Mouse (Mus musculus): Measurements from ENCODE around the gene Zswim9. TPM values are rescaled to one million over a fixed set of nuclear protein-coding genes. Genes with fewer than 3 reads are reported as not detected.
A peak's percentile ranks its signal among the peaks of the same experiment; 100 is the strongest.

The Zswim9 gene
- 10.0 and 11.4 TPM in 2 replicates for polyA plus RNA-seq (2016; fragmentation: Nextera tagmentation; extraction: Ambion mirVana)

- under 1% methylated on average over 39 of the region's 39 CpGs for WGBS
- no peaks in the 10 kb centered on the region for H3K27me3 ChIP-seq (ENCODE audit: low read depth, poor library complexity, severe bottlenecking)
- H3K4me3 ChIP-seq, result peak within 1 kb of the TSS; percentile 76
- peaks cover 3% of the 10 kb centered on the region; the same call in 1 of the 2 replicates for H3K4me1 ChIP-seq
- H3K27ac ChIP-seq, result peak within 1 kb of the TSS; percentile 96
- peak; percentile 94 for DNase-seq (ENCODE audit: low spot score)
- peaks cover 75% of the 10 kb centered on the region for H3K36me3 ChIP-seq
- H3K9me3 ChIP-seq (replicated peaks), result no peaks in the 10 kb centered on the region
Observed at GRCm38 (mm10) chr7:13278308-13278891, at the start of gene Zswim9. Gene Zswim9, minus strand, starts transcription at chr7:13278721.

DNA sequence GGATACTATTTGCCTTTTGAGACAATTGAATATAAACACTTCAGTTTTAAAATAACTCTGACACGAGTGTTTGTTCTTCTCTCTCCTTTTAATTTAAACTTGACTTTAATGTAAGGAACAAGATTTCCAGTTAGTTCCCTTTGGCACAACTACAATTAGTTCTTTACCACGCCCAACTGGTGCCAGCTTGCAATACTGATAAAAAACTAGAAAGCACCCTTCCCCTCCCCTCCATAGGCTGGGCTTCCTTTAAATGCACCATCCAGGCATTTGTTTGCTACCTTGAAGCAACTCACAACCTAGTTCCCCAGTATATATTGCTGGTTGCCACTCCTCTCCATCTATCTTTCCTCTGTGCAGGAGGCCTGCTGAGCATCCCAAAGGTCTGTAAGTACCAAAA, 45.8 kb upstream of the Zswim9 start, which contains the start of gene Pla2g4c:
Gene Pla2g4c, plus strand, starts transcription at position 340 of the 400 bp plus-strand sequence.
- Histone ChIP-seq H3K4me3 (no peak within 1 kb of the TSS), H3K9me3 (replicated peaks) (no peaks in the 10 kb centered on the region), H3K27ac (no peak within 1 kb of the TSS), H3K4me1 (no peaks in the 10 kb centered on the region), H3K27me3 (ENCODE audit: low read depth, poor library complexity, severe bottlenecking) (no peaks in the 10 kb centered on the region), H3K36me3 (peaks cover 6% of the 10 kb centered on the region)
- 90% methylated on average over 2 of the region's 2 CpGs for WGBS
- DNase-seq (ENCODE audit: low spot score), result no peak

GRCm38 (mm10) chr7:13321424-13321823, 42.9 kb upstream of the Zswim9 start:
- 93% methylated on average over 3 of the region's 3 CpGs for WGBS
- no peaks in the 10 kb centered on the region for H3K27me3 ChIP-seq (ENCODE audit: low read depth, poor library complexity, severe bottlenecking)
- H3K9me3 ChIP-seq (replicated peaks), result no peaks in the 10 kb centered on the region
- H3K4me3 ChIP-seq, result no peak overlapping the region
- peaks cover 4% of the 10 kb centered on the region; the same call in 1 of the 2 replicates for H3K36me3 ChIP-seq
- H3K27ac ChIP-seq, result no peak overlapping the region
- H3K4me1 ChIP-seq, result no peaks in the 10 kb centered on the region
- no peak for DNase-seq (ENCODE audit: low spot score)

DNA sequence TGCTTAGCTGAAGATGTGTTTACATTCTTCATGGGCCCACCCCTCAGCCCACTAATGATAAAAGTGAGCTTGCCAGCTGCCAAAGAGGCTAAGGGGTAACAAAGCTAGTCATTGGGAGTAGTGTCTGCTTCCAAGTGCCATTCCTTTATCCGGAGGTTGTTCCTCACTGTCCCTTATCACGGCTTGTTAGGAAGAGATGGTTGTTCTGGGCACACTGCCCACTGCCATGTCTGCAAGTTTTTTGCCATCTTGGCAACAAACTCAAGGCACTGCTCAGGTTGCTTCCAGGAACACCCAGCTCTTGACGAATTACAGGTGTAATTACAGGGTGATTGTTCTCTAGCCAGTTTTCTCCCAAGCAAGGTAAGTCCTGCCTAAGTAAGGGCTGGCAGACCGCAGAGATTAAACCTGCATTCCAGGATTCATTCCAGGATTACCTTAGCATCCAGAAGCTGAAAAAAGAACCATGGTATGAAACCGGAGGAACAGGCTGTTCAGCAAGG, 35.6 kb upstream of the Zswim9 start:
- WGBS, result 86% methylated on average over 5 of the region's 5 CpGs
- H3K27me3 ChIP-seq (ENCODE audit: low read depth, poor library complexity, severe bottlenecking), result no peaks in the 10 kb centered on the region
- H3K4me3 ChIP-seq, result no peak overlapping the region
- no peak overlapping the region for H3K27ac ChIP-seq
- H3K36me3 ChIP-seq, result peaks cover 62% of the 10 kb centered on the region
- no peak for DNase-seq (ENCODE audit: low spot score)
- H3K4me1 ChIP-seq, result no peaks in the 10 kb centered on the region
- no peaks in the 10 kb centered on the region for H3K9me3 ChIP-seq (replicated peaks)

- H3K27ac ChIP-seq, result no peak overlapping the region
- no peaks in the 10 kb centered on the region for H3K27me3 ChIP-seq (ENCODE audit: low read depth, poor library complexity, severe bottlenecking)
- peaks cover 89% of the 10 kb centered on the region for H3K36me3 ChIP-seq
- H3K9me3 ChIP-seq (replicated peaks), result no peaks in the 10 kb centered on the region
- no peak overlapping the region for H3K4me3 ChIP-seq
- 97% methylated on average over 4 of the region's 4 CpGs for WGBS
- no peak for DNase-seq (ENCODE audit: low spot score)
- no peaks in the 10 kb centered on the region for H3K4me1 ChIP-seq
Observed at GRCm38 (mm10) chr7:13311401-13311800, 32.9 kb upstream of the Zswim9 start.

- DNase-seq (ENCODE audit: low spot score), result no peak
- Histone ChIP-seq H3K9me3 (replicated peaks) (no peaks in the 10 kb centered on the region), H3K27me3 (ENCODE audit: low read depth, poor library complexity, severe bottlenecking) (no peaks in the 10 kb centered on the region), H3K27ac (no peak overlapping the region), H3K4me3 (no peak overlapping the region), H3K4me1 (no peaks in the 10 kb centered on the region), H3K36me3 (peaks cover 90% of the 10 kb centered on the region)
- 96% methylated on average over 6 of the region's 6 CpGs for WGBS
Observed at GRCm38 (mm10) chr7:13310493-13311199, 32.1 kb upstream of the Zswim9 start.

DNA sequence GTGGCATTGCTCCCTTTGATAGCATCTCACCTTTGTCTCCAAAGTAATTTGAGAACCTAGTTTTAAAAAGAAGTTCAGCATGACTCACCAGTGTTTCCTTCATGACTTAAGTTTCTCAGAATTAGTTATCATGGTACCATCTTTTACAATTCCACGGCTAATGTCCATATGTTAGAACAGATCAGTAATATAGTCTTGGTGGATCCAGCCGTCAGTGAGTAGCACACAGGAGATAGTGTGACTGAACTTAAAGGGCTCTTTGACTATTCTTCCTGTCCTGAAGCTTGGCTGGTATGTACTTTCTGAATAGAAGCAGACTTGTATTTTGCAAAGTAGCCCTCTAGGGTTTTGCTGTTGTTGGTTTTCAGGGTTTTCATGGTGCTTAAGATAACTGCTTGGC, 30.9 kb upstream of the Zswim9 start:
- WGBS, result 92% methylated on average over 2 of the region's 2 CpGs
- no peaks in the 10 kb centered on the region for H3K4me1 ChIP-seq
- no peak overlapping the region for H3K27ac ChIP-seq
- no peak for DNase-seq (ENCODE audit: low spot score)
- no peaks in the 10 kb centered on the region for H3K27me3 ChIP-seq (ENCODE audit: low read depth, poor library complexity, severe bottlenecking)
- no peaks in the 10 kb centered on the region for H3K9me3 ChIP-seq (replicated peaks)
- no peak overlapping the region for H3K4me3 ChIP-seq
- peaks cover 99% of the 10 kb centered on the region for H3K36me3 ChIP-seq

DNA sequence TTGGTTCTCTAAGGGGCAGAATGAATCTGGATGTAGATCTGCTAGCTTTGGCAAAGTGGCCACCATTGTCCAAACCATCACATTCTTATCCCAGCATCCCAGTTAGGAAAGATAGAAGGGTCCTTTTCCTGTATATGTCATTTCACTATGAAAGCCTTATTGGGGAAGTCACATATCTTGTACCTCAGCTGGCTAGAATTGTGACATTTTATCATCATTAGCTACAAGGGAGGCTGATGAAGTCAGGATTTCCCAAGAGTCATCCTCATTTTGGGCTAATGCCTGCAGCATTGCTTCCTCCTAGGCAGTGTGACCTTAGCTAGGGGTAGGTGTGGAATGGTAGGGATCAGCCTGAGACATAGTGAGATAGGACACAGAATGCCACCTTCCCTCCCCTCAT, 24.9 kb upstream of the Zswim9 start:
- Histone ChIP-seq H3K4me1 (no peaks in the 10 kb centered on the region), H3K4me3 (no peak overlapping the region)

DNA sequence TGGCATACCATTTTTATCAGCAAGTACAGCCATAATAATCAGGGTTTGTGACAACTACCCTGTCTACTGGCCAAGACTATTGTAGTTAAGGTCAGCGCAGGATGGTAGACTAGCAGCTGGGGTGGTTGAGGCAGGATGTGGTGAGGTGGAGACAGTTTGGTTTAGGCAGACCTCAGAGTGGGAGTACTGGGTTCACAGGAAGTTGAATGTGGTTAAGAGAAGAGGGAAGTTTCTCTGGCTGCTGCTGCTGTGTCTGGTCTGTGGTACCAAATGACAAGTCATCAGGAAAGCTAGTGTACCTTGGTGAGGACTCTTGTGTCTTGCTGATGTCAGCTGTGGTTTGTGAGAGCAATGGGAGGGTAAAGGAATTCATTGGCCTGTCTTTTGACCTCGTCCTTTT, 24.3 kb upstream of the Zswim9 start:
- H3K9me3 ChIP-seq (replicated peaks), result no peaks in the 10 kb centered on the region
- H3K4me3 ChIP-seq, result no peak overlapping the region
- no peaks in the 10 kb centered on the region for H3K4me1 ChIP-seq
- no peak for DNase-seq (ENCODE audit: low spot score)
- no peak overlapping the region for H3K27ac ChIP-seq
- WGBS, result 83% methylated on average over 2 of the region's 2 CpGs
- no peaks in the 10 kb centered on the region for H3K27me3 ChIP-seq (ENCODE audit: low read depth, poor library complexity, severe bottlenecking)
- peaks cover 100% of the 10 kb centered on the region for H3K36me3 ChIP-seq

More for the DNA sequence above, 24.9 kb upstream of the Zswim9 start:
- no peak for DNase-seq (ENCODE audit: low spot score)
- no peaks in the 10 kb centered on the region for H3K27me3 ChIP-seq (ENCODE audit: low read depth, poor library complexity, severe bottlenecking)
- no peak overlapping the region for H3K27ac ChIP-seq
- peaks cover 100% of the 10 kb centered on the region for H3K36me3 ChIP-seq
- no peaks in the 10 kb centered on the region for H3K9me3 ChIP-seq (replicated peaks)

- DNase-seq (ENCODE audit: low spot score), result no peak
- Histone ChIP-seq H3K36me3 (peaks cover 100% of the 10 kb centered on the region), H3K27me3 (ENCODE audit: low read depth, poor library complexity, severe bottlenecking) (no peaks in the 10 kb centered on the region), H3K4me1 (no peaks in the 10 kb centered on the region), H3K4me3 (no peak overlapping the region), H3K27ac (no peak overlapping the region), H3K9me3 (replicated peaks) (no peaks in the 10 kb centered on the region)
- WGBS, result 100% methylated on average over 1 of the region's 1 CpGs
Observed at GRCm38 (mm10) chr7:13301643-13302042, 23.1 kb upstream of the Zswim9 start.

DNA sequence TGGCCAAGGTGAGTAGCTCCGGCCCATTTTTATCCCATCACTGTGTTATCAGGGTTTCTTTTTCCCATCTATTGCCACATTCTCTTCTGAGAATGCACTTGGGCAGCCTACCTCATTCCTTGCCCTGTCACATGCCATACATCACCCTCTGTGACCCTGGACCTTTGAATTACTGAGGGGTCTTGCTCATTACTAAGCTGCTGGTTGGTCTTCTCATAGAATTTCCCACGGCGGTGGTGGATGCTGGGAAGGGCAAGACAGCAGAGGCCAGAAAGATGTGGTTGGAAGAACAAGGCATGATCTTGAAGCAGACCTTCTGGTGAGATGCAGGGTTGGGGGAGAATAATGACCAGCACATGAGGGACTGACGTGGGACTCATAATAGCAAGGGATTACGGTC, 20.3 kb upstream of the Zswim9 start:
- Histone ChIP-seq H3K4me3 (no peak overlapping the region), H3K9me3 (replicated peaks) (no peaks in the 10 kb centered on the region), H3K27me3 (ENCODE audit: low read depth, poor library complexity, severe bottlenecking) (no peaks in the 10 kb centered on the region), H3K36me3 (peaks cover 100% of the 10 kb centered on the region), H3K4me1 (no peaks in the 10 kb centered on the region), H3K27ac (no peak overlapping the region)
- 94% methylated on average over 5 of the region's 5 CpGs for WGBS
- DNase-seq (ENCODE audit: low spot score), result no peak

DNA sequence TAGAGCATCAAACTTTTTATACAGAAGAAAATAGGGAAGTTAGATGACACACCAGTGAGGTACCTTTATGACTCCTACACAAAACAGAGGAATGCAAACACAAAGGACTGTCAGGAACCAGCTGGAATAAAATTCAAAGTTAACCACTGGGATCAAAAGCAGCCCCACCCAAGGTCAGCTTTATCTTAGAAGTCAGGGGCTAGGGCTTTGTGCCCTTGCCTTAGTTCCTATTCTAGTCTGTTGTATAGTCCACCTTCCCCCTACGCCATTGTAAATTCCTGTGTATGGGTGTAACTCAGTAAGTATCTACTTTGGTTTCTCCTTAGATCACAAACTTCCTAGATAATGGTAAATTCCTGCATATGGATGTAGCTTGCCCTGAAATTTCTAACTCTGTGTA, 19.1 kb upstream of the Zswim9 start:
- H3K27me3 ChIP-seq (ENCODE audit: low read depth, poor library complexity, severe bottlenecking), result no peaks in the 10 kb centered on the region
- H3K36me3 ChIP-seq, result peaks cover 100% of the 10 kb centered on the region
- no peak overlapping the region for H3K4me3 ChIP-seq
- no peak overlapping the region for H3K27ac ChIP-seq
- 96% methylated on average over 1 of the region's 1 CpGs for WGBS
- no peaks in the 10 kb centered on the region for H3K9me3 ChIP-seq (replicated peaks)
- DNase-seq (ENCODE audit: low spot score), result no peak
- H3K4me1 ChIP-seq, result no peaks in the 10 kb centered on the region

DNA sequence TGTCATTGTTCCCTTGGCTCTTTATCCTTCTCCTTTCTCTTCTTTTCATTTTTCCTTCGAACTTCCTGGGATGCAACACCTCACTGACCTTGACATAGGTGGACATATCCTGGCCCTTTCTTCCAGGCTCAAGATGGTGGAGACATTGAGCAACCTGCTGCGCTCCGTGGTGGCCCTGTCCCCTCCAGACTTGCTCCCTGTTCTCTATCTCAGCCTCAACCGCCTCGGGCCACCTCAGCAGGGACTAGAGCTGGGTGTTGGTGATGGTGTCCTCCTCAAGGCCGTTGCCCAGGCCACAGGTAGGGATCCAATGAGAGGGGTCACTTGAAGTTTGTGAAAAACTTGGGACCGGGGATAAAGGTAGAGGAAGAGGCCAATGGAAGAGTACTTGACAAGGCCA, 16.7 kb upstream of the Zswim9 start:
- no peaks in the 10 kb centered on the region for H3K27me3 ChIP-seq (ENCODE audit: low read depth, poor library complexity, severe bottlenecking)
- H3K36me3 ChIP-seq, result peaks cover 100% of the 10 kb centered on the region
- no peak overlapping the region for H3K4me3 ChIP-seq
- H3K9me3 ChIP-seq (replicated peaks), result no peaks in the 10 kb centered on the region
- DNase-seq (ENCODE audit: low spot score), result no peak
- WGBS, result 96% methylated on average over 7 of the region's 7 CpGs
- no peak overlapping the region for H3K27ac ChIP-seq
- no peaks in the 10 kb centered on the region for H3K4me1 ChIP-seq

Data from limb, embryonic 10.5 days (tissue).